Comparison of ENCODE assay signal across 20 mouse cellular contexts in the genomic region with DNA sequence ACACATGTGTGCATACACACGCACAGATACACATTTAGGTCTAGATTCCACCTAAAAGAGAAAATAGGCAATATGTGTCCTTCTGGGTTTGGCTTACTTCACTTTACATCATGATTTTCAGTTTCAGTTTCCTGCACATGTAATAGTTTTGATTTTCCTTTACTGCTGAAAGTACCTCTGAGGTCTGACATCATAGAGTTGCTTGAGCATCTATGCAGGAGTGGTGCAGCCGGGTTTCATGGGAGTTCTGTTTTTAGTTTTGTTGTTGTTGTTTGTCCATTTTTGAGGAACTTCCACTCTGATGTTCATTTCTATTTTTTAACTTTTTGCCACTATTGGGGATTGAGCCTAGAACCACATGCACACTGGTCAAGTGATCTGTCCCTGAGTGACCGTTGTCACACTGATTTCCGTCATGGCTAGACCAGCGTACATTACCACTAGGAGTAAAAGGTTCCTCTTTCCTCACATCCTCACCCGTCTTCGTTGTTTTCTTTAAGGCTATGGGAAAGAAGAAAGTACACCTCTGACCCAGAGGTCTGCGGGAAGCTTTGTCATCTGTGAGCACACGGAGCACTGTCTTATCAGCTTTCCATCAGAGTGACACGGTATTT. TPM values are rescaled to one million over a fixed set of nuclear protein-coding genes. Genes with fewer than 3 reads are reported as not detected.
DNase-seq lines count a peak whose midpoint lies in the region; ATAC-seq and TF ChIP-seq lines count a peak whose summit lies in the region.
"Had no signal": no experiment of that assay in that cellular context is flagged by ENCODE, and none has a peak within 500 bp of the region (broad histone marks: within the 10 kb centered on the region; RNA-seq: fewer than 3 reads in every experiment).

No protein-coding gene starts in this region.

- 29% methylated on average over 10 of the region's 10 CpGs for WGBS in liver, embryonic 13.5 days (ENCODE audit: insufficient replicate concordance)
- 59% methylated on average over 10 of the region's 10 CpGs for WGBS in kidney, adult 2 months

- no peak overlapping the region for H3K9ac ChIP-seq in CH12.LX (ENCODE audit: insufficient read depth, low read depth)
- 0 out of 2 replicates have a peak overlapping the region, but pooled peaks have one; percentile 6 for H3K9ac ChIP-seq in liver, embryonic 13.5 days
- H3K9ac ChIP-seq: hindbrain, embryonic 12.5 days; limb, embryonic 12.5 days; midbrain, embryonic 12.5 days had no signal

- in situ Hi-C loops in CH12.LX (cut with MboI; ENCODE audit: low pct_ligation_motif_present, low pct_unique_long_range_greater_than_20kb, low sequenced_read_pairs) = no loop called here

- no peak for TF ChIP-seq POLR2A in CH12.LX (IDR thresholded peaks at IDR 0.05; ENCODE audit: low read depth, low read length)
- TF ChIP-seq POLR2A in kidney, adult 2 months (IDR thresholded peaks at IDR 0.05; ENCODE audit: low read depth, low read length) = no peak

- ATAC-seq in liver, embryonic 13.5 days (ENCODE audit: low read depth) = no peak
- ATAC-seq in megakaryocyte progenitor cell, adult 5-6 weeks (replicated peaks; ENCODE audit: poor library complexity) = 0 out of 2 replicates have a peak, but pooled peaks have one; percentile 4
- ATAC-seq: intestine, embryonic 16.5 days had no signal

- TF ChIP-seq CTCF in CH12.LX (conservative IDR thresholded peaks at IDR 0.05 in 1 of 2, IDR thresholded peaks at IDR 0.05 in 1 of 2; ENCODE audit: low read depth in 2 of 2, low read length in 2 of 2) = no peak
- no peak for TF ChIP-seq CTCF in kidney, adult 2 months (conservative IDR thresholded peaks at IDR 0.05; ENCODE audit: insufficient read depth, insufficient read length, low read depth, low read length)

- peak; percentile 37 for TF ChIP-seq EP300 in CH12.LX (IDR thresholded peaks at IDR 0.05; ENCODE audit: low read length)

- no peaks in the 10 kb centered on the region for H3K9me3 ChIP-seq in CH12.LX (replicated peaks; ENCODE audit: low read length)
- no peaks in the 10 kb centered on the region for H3K9me3 ChIP-seq in liver, embryonic 13.5 days (replicated peaks)
- H3K9me3 ChIP-seq: hindbrain, embryonic 12.5 days; limb, embryonic 12.5 days; midbrain, embryonic 12.5 days had no signal

- H3K36me3 ChIP-seq in CH12.LX (replicated peaks in 1 of 2; ENCODE audit: control insufficient read depth in 1 of 2, insufficient read depth in 1 of 2, low read length in 1 of 2) = peaks cover 3 to 12% of the 10 kb centered on the region in 2 experiments
- peaks cover 14% of the 10 kb centered on the region for H3K36me3 ChIP-seq in liver, embryonic 13.5 days
- H3K36me3 ChIP-seq in kidney, adult 2 months (ENCODE audit: control insufficient read depth, insufficient read depth, low read length) = no peaks in the 10 kb centered on the region
- H3K36me3 ChIP-seq: hindbrain, embryonic 12.5 days; limb, embryonic 12.5 days; midbrain, embryonic 12.5 days had no signal

- dilution Hi-C loops in CH12.LX (cut with MboI; ENCODE audit: extremely low pct_ligation_motif_present, extremely low pct_unique_long_range_greater_than_20kb, low sequenced_read_pairs) = no loop called here

- H3K4me1 ChIP-seq in CH12.LX (ENCODE audit: control insufficient read depth in 1 of 2, insufficient read depth in 2 of 2) = peaks cover 18 to 35% of the 10 kb centered on the region in 2 experiments
- H3K4me1 ChIP-seq in liver, embryonic 13.5 days (replicated peaks) = peaks cover 56% of the 10 kb centered on the region
- H3K4me1 ChIP-seq in kidney, adult 2 months (ENCODE audit: control insufficient read depth, insufficient read depth, low read length) = no peaks in the 10 kb centered on the region; the same call in 1 of the 2 replicates
- H3K4me1 ChIP-seq: hindbrain, embryonic 12.5 days; midbrain, embryonic 12.5 days had no signal

- TF ChIP-seq RAD21 in CH12.LX (IDR thresholded peaks at IDR 0.05; ENCODE audit: low read depth, low read length) = no peak

- H3K4me3 ChIP-seq in CH12.LX (replicated peaks in 1 of 3; ENCODE audit: low read depth in 2 of 3, low read length in 2 of 3, poor library complexity in 1 of 3) = no peak overlapping the region
- no peak overlapping the region for H3K4me3 ChIP-seq in liver, embryonic 13.5 days (replicated peaks)
- no peak overlapping the region for H3K4me3 ChIP-seq in kidney, adult 2 months (ENCODE audit: insufficient read depth, low read depth, low read length)
- H3K4me3 ChIP-seq: hindbrain, embryonic 12.5 days; layer of hippocampus, adult 2 months; limb, embryonic 12.5 days; midbrain, embryonic 12.5 days had no signal

- no peaks in the 10 kb centered on the region for H3K27me3 ChIP-seq in CH12.LX (replicated peaks)
- H3K27me3 ChIP-seq in liver, embryonic 13.5 days = 0 out of 2 replicates have a peak, but pooled peaks cover 5% of the 10 kb centered on the region
- no peaks in the 10 kb centered on the region for H3K27me3 ChIP-seq in kidney, adult 2 months (replicated peaks; ENCODE audit: control insufficient read depth, insufficient read depth, low read length)
- H3K27me3 ChIP-seq: hindbrain, embryonic 12.5 days; midbrain, embryonic 12.5 days had no signal

- DNase-seq in CD4-positive helper T cell, adult 2 months (ENCODE audit: low read depth, low spot score) = peak; percentile 34
- DNase-seq in CH12.LX (ENCODE audit: extremely low read depth) = no peak
- no peak for DNase-seq in liver, embryonic 13.5 days
- no peak for DNase-seq in layer of hippocampus, adult 9-10 months (ENCODE audit: low spot score)
- DNase-seq in kidney, adult 2 months = no peak
- DNase-seq in yolk sac, embryonic 10.5 days (ENCODE audit: low spot score) = no peak
- DNase-seq: adrenal gland, postnatal 14 days; cerebellum, adult 2 months; lung, postnatal 10 days; spleen, adult 18-20 months; thymus, postnatal 14 days had no signal

- no peaks in the 10 kb centered on the region for H3K79me2 ChIP-seq in CH12.LX (replicated peaks; ENCODE audit: control insufficient read depth, extremely low read depth, insufficient read depth, poor library complexity, severe bottlenecking)

- peak overlapping the region; percentile 50; the same call in 1 of the 2 replicates for H3K27ac ChIP-seq in CH12.LX (ENCODE audit: insufficient read depth, low read depth)
- no peak overlapping the region; the same call in 1 of the 2 replicates for H3K27ac ChIP-seq in liver, embryonic 13.5 days
- H3K27ac ChIP-seq in kidney, adult 2 months (ENCODE audit: insufficient read depth, low read depth, low read length) = no peak overlapping the region
- H3K27ac ChIP-seq: hindbrain, embryonic 12.5 days; kidney, postnatal 0 days; layer of hippocampus, adult 2 months; limb, embryonic 12.5 days; midbrain, embryonic 12.5 days; stomach, postnatal 0 days had no signal

- H3K4me2 ChIP-seq in CH12.LX (ENCODE audit: insufficient read depth, low read depth, poor library complexity, severe bottlenecking) = peak overlapping the region; percentile 34
- peak overlapping the region; percentile 33 for H3K4me2 ChIP-seq in liver, embryonic 13.5 days
- H3K4me2 ChIP-seq: hindbrain, embryonic 12.5 days; limb, embryonic 12.5 days; midbrain, embryonic 12.5 days had no signal

TF ChIP-seq in CH12.LX, 34 proteins besides CTCF, POLR2A, EP300 and RAD21:
- 0 out of 2 replicates have a peak, but pooled peaks have one; percentile 27 for TF ChIP-seq TBP (conservative IDR thresholded peaks at IDR 0.05; ENCODE audit: low read depth, low read length)
- no peak; the same call in 1 of the 2 replicates for TF ChIP-seq SIN3A (IDR thresholded peaks at IDR 0.05; ENCODE audit: low read length)
- TF ChIP-seq NRF1 (IDR thresholded peaks at IDR 0.05; ENCODE audit: low read depth, low read length) = 0 out of 2 replicates have a peak, but pooled peaks have one; percentile 14
- TF ChIP-seq HCFC1 (IDR thresholded peaks at IDR 0.05; ENCODE audit: low read depth, low read length) = 0 out of 2 replicates have a peak, but pooled peaks have one; percentile 37
- TF ChIP-seq RCOR1 (conservative IDR thresholded peaks at IDR 0.05; ENCODE audit: low read depth, low read length) = no peak
- TF ChIP-seq ETS1 (conservative IDR thresholded peaks at IDR 0.05; ENCODE audit: low read depth, low read length) = peak; percentile 78
- peak; percentile 50; the same call in 1 of the 2 replicates for TF ChIP-seq MYC (IDR thresholded peaks at IDR 0.05; ENCODE audit: low read depth, low read length)
- TF ChIP-seq BHLHE40 (IDR thresholded peaks at IDR 0.05; ENCODE audit: low read depth, low read length) = peak; percentile 58
- peak; percentile 83; the same call in 1 of the 2 replicates for TF ChIP-seq CHD1 (IDR thresholded peaks at IDR 0.05; ENCODE audit: low read depth, low read length)
- TF ChIP-seq MXI1 (IDR thresholded peaks at IDR 0.05; ENCODE audit: low read depth, low read length) = peak; percentile 64
- TF ChIP-seq MEF2A (IDR thresholded peaks at IDR 0.05; ENCODE audit: borderline replicate concordance, low read depth, low read length) = peak; percentile 72; the same call in 1 of the 2 replicates
- TF ChIP-seq ZNF384 (IDR thresholded peaks at IDR 0.05; ENCODE audit: low read depth, low read length) = no peak
- peak; percentile 84 for TF ChIP-seq IRF4 (IDR thresholded peaks at IDR 0.05; ENCODE audit: low read depth, low read length)

RNA-seq across cellular contexts. Expression of a gene that starts 1.7 kb away (rescaled TPM):
- 5.2 and 13.0 TPM in 2 replicates for total RNA-seq in CH12.LX (2012; rRNA removed)
- 7.9 and 9.0 TPM in 2 replicates for total RNA-seq in CH12.LX (2014; rRNA removed)
- 4.0 and 5.3 TPM in 2 replicates for polyA plus RNA-seq in CH12.LX (2012; ENCODE audit: insufficient read length, low read depth)
- polyA plus RNA-seq in liver, embryonic 13.5 days (2015; fragmentation: Nextera tagmentation; extraction: Ambion mirVana) = 12.6 and 16.5 TPM in 2 replicates
- total RNA-seq in megakaryocyte progenitor cell, adult 5-6 weeks (2015) = 2.9 and 4.1 TPM in 2 replicates
- total RNA-seq in megakaryocyte progenitor cell, adult 5-6 weeks (2017) = 3.9 and 8.9 TPM in 2 replicates
- 11.1 and 13.8 TPM in 2 replicates for polyA plus RNA-seq in kidney, adult 2 months (2012; rRNA removed)

RNA-seq across cellular contexts. Expression of a gene that starts 40.0 kb away (rescaled TPM):
- 0.04 TPM in 1 of 2 replicates, not detected in the other for total RNA-seq in CH12.LX (2012; rRNA removed)
- 0.08 and 0.31 TPM in 2 replicates for total RNA-seq in CH12.LX (2014; rRNA removed)
- polyA plus RNA-seq in CH12.LX (2012; ENCODE audit: insufficient read length, low read depth) = 0.50 TPM in 1 of 2 replicates, not detected in the other
- polyA plus RNA-seq in liver, embryonic 13.5 days (2015; fragmentation: Nextera tagmentation; extraction: Ambion mirVana) = 17.7 and 18.7 TPM in 2 replicates
- total RNA-seq in megakaryocyte progenitor cell, adult 5-6 weeks (2015) = 147 and 161 TPM in 2 replicates
- total RNA-seq in megakaryocyte progenitor cell, adult 5-6 weeks (2017) = 168 and 196 TPM in 2 replicates
- polyA plus RNA-seq in kidney, adult 2 months (2012; rRNA removed) = 0.39 and 0.63 TPM in 2 replicates
- total RNA-seq: gastrocnemius, adult 8-10 months; layer of hippocampus, adult 2 months had no signal

RNA-seq across cellular contexts. Expression of a gene that starts 58.3 kb away (rescaled TPM):
- total RNA-seq in CH12.LX (2012; rRNA removed) = 22.4 and 25.2 TPM in 2 replicates
- 16.6 and 22.9 TPM in 2 replicates for total RNA-seq in CH12.LX (2014; rRNA removed)
- polyA plus RNA-seq in CH12.LX (2012; ENCODE audit: insufficient read length, low read depth) = 30.9 and 38.7 TPM in 2 replicates
- polyA plus RNA-seq in liver, embryonic 13.5 days (2015; fragmentation: Nextera tagmentation; extraction: Ambion mirVana) = 20.8 and 25.2 TPM in 2 replicates
- total RNA-seq in megakaryocyte progenitor cell, adult 5-6 weeks (2015) = 43.9 and 48.3 TPM in 2 replicates
- 66.8 and 74.0 TPM in 2 replicates for total RNA-seq in megakaryocyte progenitor cell, adult 5-6 weeks (2017)
- polyA plus RNA-seq in kidney, adult 2 months (2012; rRNA removed) = 10.7 and 12.7 TPM in 2 replicates

Comparison
In these comparisons a context has a peak if more than half of its experiments do, and no peak if none do; other contexts are left out.
1. RNA of a gene that starts 40.0 kb away (polyA plus RNA-seq): 17.7 to 18.7 TPM in liver, embryonic 13.5 days; 0.50 TPM in CH12.LX and 0.39 to 0.63 TPM in kidney, adult 2 months; every median in the first group is over 10 times any median in the second.